Mouse (Mus musculus): ENCODE measurements around the gene Enoph1. TPM values are rescaled to one million over a fixed set of nuclear protein-coding genes. Genes with fewer than 3 reads are reported as not detected.

Gene Enoph1
- polyA plus RNA-seq, 1 experiment from 2014 or later = 48.2 TPM

- Histone ChIP-seq H3K27ac (no peak overlapping the region), H3K4me3 (replicated peaks) (no peak overlapping the region), H3K27me3 (no peaks in the 10 kb centered on the region), H3K36me3 (no peaks in the 10 kb centered on the region), H3K4me2 (no peak overlapping the region), H3K9ac (replicated peaks) (no peak overlapping the region), H3K4me1 (replicated peaks) (no peaks in the 10 kb centered on the region), H3K9me3 (no peaks in the 10 kb centered on the region)
- no peak for ATAC-seq (ENCODE audit: insufficient number of reproducible peaks, insufficient read depth, low FRiP score, low TSS enrichment, low read depth)
- WGBS = 85% methylated on average over 9 of the region's 9 CpGs
Observed at GRCm38 (mm10) chr5:100012599-100012998, 27.2 kb upstream of the Enoph1 start.

- H3K4me3 ChIP-seq (replicated peaks) = no peak overlapping the region
- no peak overlapping the region for H3K9ac ChIP-seq (replicated peaks)
- H3K27ac ChIP-seq = no peak overlapping the region
- no peak for ATAC-seq (ENCODE audit: insufficient number of reproducible peaks, insufficient read depth, low FRiP score, low TSS enrichment, low read depth)
- no peaks in the 10 kb centered on the region for H3K27me3 ChIP-seq
- no peaks in the 10 kb centered on the region for H3K9me3 ChIP-seq
- no peaks in the 10 kb centered on the region for H3K4me1 ChIP-seq (replicated peaks)
- H3K36me3 ChIP-seq = no peaks in the 10 kb centered on the region
- no peak overlapping the region for H3K4me2 ChIP-seq
Observed at GRCm38 (mm10) chr5:100020089-100020488, 19.7 kb upstream of the Enoph1 start.

- no peaks in the 10 kb centered on the region for H3K36me3 ChIP-seq
- no peaks in the 10 kb centered on the region for H3K27me3 ChIP-seq
- no peak for ATAC-seq (ENCODE audit: insufficient number of reproducible peaks, insufficient read depth, low FRiP score, low TSS enrichment, low read depth)
- 64% methylated on average over 5 of the region's 5 CpGs for WGBS
- H3K9ac ChIP-seq (replicated peaks) = no peak overlapping the region
- H3K4me3 ChIP-seq (replicated peaks) = no peak overlapping the region
- H3K4me1 ChIP-seq (replicated peaks) = no peaks in the 10 kb centered on the region
- H3K27ac ChIP-seq = no peak overlapping the region
- no peaks in the 10 kb centered on the region for H3K9me3 ChIP-seq
- no peak overlapping the region for H3K4me2 ChIP-seq
Observed at GRCm38 (mm10) chr5:100024403-100024802, 15.4 kb upstream of the Enoph1 start.

- Histone ChIP-seq H3K27ac (no peak overlapping the region), H3K4me3 (replicated peaks) (no peak overlapping the region), H3K4me1 (replicated peaks) (no peaks in the 10 kb centered on the region), H3K36me3 (no peaks in the 10 kb centered on the region), H3K4me2 (no peak overlapping the region), H3K9ac (replicated peaks) (no peak overlapping the region), H3K9me3 (no peaks in the 10 kb centered on the region), H3K27me3 (no peaks in the 10 kb centered on the region)
- no peak for ATAC-seq (ENCODE audit: insufficient number of reproducible peaks, insufficient read depth, low FRiP score, low TSS enrichment, low read depth)
- WGBS = 70% methylated on average over 1 of the region's 1 CpGs
Observed at GRCm38 (mm10) chr5:100024868-100025267, 14.9 kb upstream of the Enoph1 start.

- Histone ChIP-seq H3K4me2 (no peak overlapping the region), H3K9me3 (no peaks in the 10 kb centered on the region), H3K27ac (no peak overlapping the region), H3K36me3 (peaks cover 32% of the 10 kb centered on the region), H3K27me3 (no peaks in the 10 kb centered on the region), H3K4me1 (replicated peaks) (peaks cover 7% of the 10 kb centered on the region; the same call in 1 of the 2 replicates), H3K9ac (replicated peaks) (no peak overlapping the region), H3K4me3 (replicated peaks) (no peak overlapping the region)
- peak; percentile 77 for ATAC-seq (ENCODE audit: insufficient number of reproducible peaks, insufficient read depth, low FRiP score, low TSS enrichment, low read depth)
- WGBS = 36% methylated on average over 6 of the region's 6 CpGs
Observed at GRCm38 (mm10) chr5:100030069-100030468, 9.7 kb upstream of the Enoph1 start.

GRCm38 (mm10) chr5:100032107-100032506 lies 7.7 kb upstream of the Enoph1 start:
- Histone ChIP-seq H3K36me3 (peaks cover 52% of the 10 kb centered on the region), H3K27ac (no peak overlapping the region), H3K4me1 (replicated peaks) (peaks cover 18% of the 10 kb centered on the region), H3K27me3 (no peaks in the 10 kb centered on the region), H3K9me3 (no peaks in the 10 kb centered on the region), H3K9ac (replicated peaks) (no peak overlapping the region), H3K4me3 (replicated peaks) (no peak overlapping the region), H3K4me2 (no peak overlapping the region)
- ATAC-seq (ENCODE audit: insufficient number of reproducible peaks, insufficient read depth, low FRiP score, low TSS enrichment, low read depth) = no peak
- 83% methylated on average over 2 of the region's 2 CpGs for WGBS

GRCm38 (mm10) chr5:100032646-100033045 lies 7.1 kb upstream of the Enoph1 start:
- 76% methylated on average over 3 of the region's 3 CpGs for WGBS
- no peak for ATAC-seq (ENCODE audit: insufficient number of reproducible peaks, insufficient read depth, low FRiP score, low TSS enrichment, low read depth)
- Histone ChIP-seq H3K9me3 (no peaks in the 10 kb centered on the region), H3K36me3 (peaks cover 57% of the 10 kb centered on the region), H3K27ac (no peak overlapping the region), H3K4me2 (no peak overlapping the region), H3K27me3 (no peaks in the 10 kb centered on the region), H3K4me3 (replicated peaks) (no peak overlapping the region), H3K4me1 (replicated peaks) (peaks cover 23% of the 10 kb centered on the region), H3K9ac (replicated peaks) (no peak overlapping the region)

GRCm38 (mm10) chr5:100035950-100036349 lies 3.8 kb upstream of the Enoph1 start:
- ATAC-seq (ENCODE audit: insufficient number of reproducible peaks, insufficient read depth, low FRiP score, low TSS enrichment, low read depth) = no peak
- no peaks in the 10 kb centered on the region for H3K27me3 ChIP-seq
- no peak overlapping the region for H3K9ac ChIP-seq (replicated peaks)
- H3K4me3 ChIP-seq (replicated peaks) = peak overlapping the region; percentile 93
- 57% methylated on average over 7 of the region's 7 CpGs for WGBS
- H3K9me3 ChIP-seq = no peaks in the 10 kb centered on the region
- H3K36me3 ChIP-seq = peaks cover 59% of the 10 kb centered on the region
- H3K4me1 ChIP-seq (replicated peaks) = peaks cover 27% of the 10 kb centered on the region
- no peak overlapping the region for H3K27ac ChIP-seq
- peak overlapping the region; percentile 97 for H3K4me2 ChIP-seq

- Histone ChIP-seq H3K4me1 (replicated peaks) (peaks cover 30% of the 10 kb centered on the region), H3K27ac (no peak overlapping the region), H3K9ac (replicated peaks) (peak overlapping the region; percentile 99), H3K4me2 (peak overlapping the region; percentile 97), H3K4me3 (replicated peaks) (peak overlapping the region; percentile 93), H3K27me3 (no peaks in the 10 kb centered on the region), H3K9me3 (no peaks in the 10 kb centered on the region), H3K36me3 (peaks cover 59% of the 10 kb centered on the region)
- ATAC-seq (ENCODE audit: insufficient number of reproducible peaks, insufficient read depth, low FRiP score, low TSS enrichment, low read depth) = no peak
- 25% methylated on average over 7 of the region's 7 CpGs for whole genome bisulfite sequencing
Observed at GRCm38 (mm10) chr5:100036681-100037080, 3.1 kb upstream of the Enoph1 start.

GRCm38 (mm10) chr5:100037965-100038713 lies 1.6 kb upstream of the Enoph1 start:
- Histone ChIP-seq H3K36me3 (peaks cover 49% of the 10 kb centered on the region), H3K27ac (peak overlapping the region; percentile 99), H3K4me3 (replicated peaks) (peak overlapping the region; percentile 93), H3K27me3 (no peaks in the 10 kb centered on the region), H3K9me3 (no peaks in the 10 kb centered on the region), H3K4me1 (replicated peaks) (peaks cover 30% of the 10 kb centered on the region), H3K9ac (replicated peaks) (peak overlapping the region; percentile 99), H3K4me2 (peak overlapping the region; percentile 97)
- 0 out of 2 replicates have a peak, but pooled peaks have one; percentile 0 for ATAC-seq (ENCODE audit: insufficient number of reproducible peaks, insufficient read depth, low FRiP score, low TSS enrichment, low read depth)
- 1% methylated on average over 45 of the region's 45 CpGs for WGBS

GRCm38 (mm10) chr5:100038714-100039601 lies 827 bp upstream of the Enoph1 start:
- Histone ChIP-seq H3K9ac (replicated peaks) (peak overlapping the region; percentile 99), H3K4me1 (replicated peaks) (peaks cover 30% of the 10 kb centered on the region), H3K27me3 (no peaks in the 10 kb centered on the region), H3K36me3 (peaks cover 41% of the 10 kb centered on the region), H3K4me2 (peak overlapping the region; percentile 97), H3K4me3 (replicated peaks) (peak overlapping the region; percentile 93), H3K27ac (peak overlapping the region; percentile 99), H3K9me3 (no peaks in the 10 kb centered on the region)
- WGBS = under 1% methylated on average over 113 of the region's 113 CpGs
- peak; percentile 73 for ATAC-seq (ENCODE audit: insufficient number of reproducible peaks, insufficient read depth, low FRiP score, low TSS enrichment, low read depth)
